Mouse (Mus musculus) liver, adult 2 months (tissue): Measurements from ENCODE around the gene Polr2f.

Experiments used
- CTCF ChIP-seq: fragments of 200-500 bp; IDR thresholded peaks from 2 replicates; pipeline ENCODE4 v1.5.1; 2011; ENCODE audit warnings: low read depth, low read length, control low read depth
- POLR2A ChIP-seq: fragments of 200-500 bp; IDR thresholded peaks from 2 replicates; pipeline ENCODE4 v1.6.1; 2011; ENCODE audit warnings: low read length, control low read depth; ENCODE audit not compliant: insufficient read depth; ENCODE audit errors: extremely low read depth

DNA sequence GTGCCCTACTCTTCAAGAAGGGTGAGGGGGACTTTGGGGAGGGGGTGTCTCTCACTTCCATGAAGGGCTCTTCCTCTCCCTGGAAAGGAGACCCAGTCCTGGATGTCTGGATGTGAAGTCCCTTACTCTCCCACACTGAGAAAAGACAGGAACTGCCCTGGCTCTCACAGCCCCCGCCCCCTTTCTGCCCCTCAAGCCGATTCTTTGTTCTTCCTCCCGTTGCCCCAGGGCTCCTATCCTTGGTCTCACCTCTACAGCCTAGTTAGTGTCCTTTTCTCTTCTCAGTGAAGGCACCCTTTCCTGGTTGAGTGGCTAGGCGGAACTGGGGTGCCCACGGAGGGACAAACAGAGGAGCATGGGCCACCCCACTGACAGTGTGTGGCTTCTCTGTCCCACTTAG lies 24.3 kb downstream of the Polr2f start, which contains the start of gene Sox10:
- TF ChIP-seq CTCF (no peak), POLR2A (no peak)
